Mouse (Mus musculus) neural tube, embryonic 13.5 days (tissue): ENCODE results near the gene Malsu1. TPM values are rescaled to one million over a fixed set of nuclear protein-coding genes. Genes with fewer than 3 reads are reported as not detected.
A peak's percentile ranks its signal among the peaks of the same experiment; 100 is the strongest.

Experiments
- ATAC-seq: fragments of 200-750 bp; cut with Nextera tagmentation; 2 replicates; pipeline ENCODE4 v1.8.0; 2017; ENCODE audit warnings: low read depth, mild to moderate bottlenecking, moderate TSS enrichment, moderate library complexity
- H3K27ac ChIP-seq: fragments of 300-500 bp; sonication (generic); replicated peaks from 2 replicates; pipeline ENCODE4 v1.5.1; 2015; ENCODE audit warnings: moderate library complexity, mild to moderate bottlenecking, inconsistent platforms
- H3K27me3 ChIP-seq: fragments of 300-500 bp; sonication (generic); 2 replicates; pipeline ENCODE4 v1.6.1; 2015; ENCODE audit warnings: mild to moderate bottlenecking, inconsistent platforms
- H3K36me3 ChIP-seq: fragments of 300-500 bp; sonication (generic); 2 replicates; pipeline ENCODE4 v1.6.1; 2015; ENCODE audit warnings: mild to moderate bottlenecking, inconsistent platforms
- H3K4me1 ChIP-seq: fragments of 300-500 bp; sonication (generic); replicated peaks from 2 replicates; pipeline ENCODE4 v1.6.1; 2015; ENCODE audit warnings: inconsistent platforms
- H3K4me2 ChIP-seq: fragments of 300-500 bp; sonication (generic); 2 replicates; pipeline ENCODE4 v1.6.1; 2015; ENCODE audit warnings: inconsistent platforms, mild to moderate bottlenecking, moderate library complexity
- H3K4me3 ChIP-seq: fragments of 300-500 bp; sonication (generic); 2 replicates; pipeline ENCODE4 v1.5.1; 2015; ENCODE audit warnings: mild to moderate bottlenecking, inconsistent platforms
- H3K9ac ChIP-seq: fragments of 300-500 bp; sonication (generic); 2 replicates; pipeline ENCODE4 v1.6.1; 2015; ENCODE audit warnings: moderate library complexity, mild to moderate bottlenecking, inconsistent platforms
- H3K9me3 ChIP-seq: fragments of 300-500 bp; sonication (generic); 2 replicates; pipeline ENCODE4 v1.6.1; 2016; ENCODE audit warnings: inconsistent platforms
- WGBS: fragments of 180-500 bp; shearing (Covaris S2); methylation state at CpG from one replicate; pipeline ENCODE4 v1.1.7; 2015; 5-methylcytosine and 5-hydroxymethylcytosine counted together
- polyA plus RNA-seq: library from polyadenylated mRNA; unstranded; fragments of >200 nt; fragmentation: Nextera tagmentation; extraction: Ambion mirVana; gene quantifications from 2 replicates; pipeline ENCODE4 v1.2.1, GENCODE M21; 2015

Gene Malsu1
- polyA plus RNA-seq, 1 experiment from 2014 or later = 70.2 TPM

DNA sequence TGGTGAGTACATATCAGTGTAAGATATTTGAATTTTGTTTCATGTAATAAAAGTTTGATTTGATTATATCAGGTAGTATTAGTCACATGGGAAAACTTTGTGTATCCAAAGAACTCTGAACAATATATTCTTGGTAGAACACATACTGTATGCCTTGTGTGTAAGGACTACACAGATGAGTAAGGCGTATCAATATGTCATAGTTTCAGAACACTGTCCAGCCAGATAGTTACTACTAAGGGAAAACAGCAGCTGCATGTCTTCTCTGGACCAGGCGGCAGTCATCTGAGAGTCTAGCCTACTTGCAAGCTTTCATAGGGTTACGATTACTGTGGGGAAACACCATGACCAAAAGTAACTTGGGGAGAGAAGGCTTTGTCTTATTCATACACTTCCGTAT, 9.4 kb downstream of the Malsu1 start:
- peaks cover 56% of the 10 kb centered on the region for H3K36me3 ChIP-seq
- no peak for ATAC-seq
- H3K4me2 ChIP-seq = no peak overlapping the region
- no peak overlapping the region for H3K9ac ChIP-seq
- H3K27me3 ChIP-seq = no peaks in the 10 kb centered on the region
- no peaks in the 10 kb centered on the region for H3K4me1 ChIP-seq
- H3K9me3 ChIP-seq = no peaks in the 10 kb centered on the region
- H3K4me3 ChIP-seq = no peak overlapping the region
- 94% methylated on average over 4 of the region's 4 CpGs for WGBS
- H3K27ac ChIP-seq = no peak overlapping the region

- no peak overlapping the region for H3K4me2 ChIP-seq
- WGBS = 88% methylated on average over 10 of the region's 10 CpGs
- no peak overlapping the region for H3K9ac ChIP-seq
- no peak for ATAC-seq
- peaks cover 19% of the 10 kb centered on the region for H3K4me1 ChIP-seq
- H3K27me3 ChIP-seq = no peaks in the 10 kb centered on the region
- H3K36me3 ChIP-seq = peaks cover 79% of the 10 kb centered on the region
- no peaks in the 10 kb centered on the region for H3K9me3 ChIP-seq
- no peak overlapping the region for H3K4me3 ChIP-seq
- no peak overlapping the region for H3K27ac ChIP-seq
Observed at GRCm38 (mm10) chr6:49094968-49095367, 21.4 kb downstream of the Malsu1 start.

DNA sequence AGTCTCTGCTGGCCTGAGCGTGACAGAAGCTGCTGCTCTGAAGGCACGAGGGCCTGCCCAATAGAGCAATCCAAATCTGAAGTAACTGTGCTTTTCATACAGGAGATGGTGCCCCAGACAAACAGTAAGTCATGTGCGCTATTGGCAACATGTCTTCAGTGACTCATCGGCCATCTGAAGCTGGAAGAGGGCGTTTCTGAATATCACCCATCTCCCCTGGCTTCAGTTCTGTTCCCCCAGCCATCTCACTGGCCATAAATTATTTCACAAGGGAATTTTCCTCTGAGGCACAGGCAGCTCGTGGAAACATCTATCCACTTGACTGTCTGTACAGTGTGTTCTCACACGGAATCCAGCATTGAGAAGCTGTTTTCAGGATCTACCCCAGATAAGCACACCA, 22.8 kb downstream of the Malsu1 start:
- H3K4me3 ChIP-seq = no peak overlapping the region
- no peak overlapping the region for H3K4me2 ChIP-seq
- H3K27ac ChIP-seq = peak overlapping the region; percentile 61; the same call in 1 of the 2 replicates
- peaks cover 70% of the 10 kb centered on the region for H3K36me3 ChIP-seq
- no peak overlapping the region for H3K9ac ChIP-seq
- H3K4me1 ChIP-seq = peaks cover 19% of the 10 kb centered on the region
- no peaks in the 10 kb centered on the region for H3K9me3 ChIP-seq
- 76% methylated on average over 7 of the region's 7 CpGs for WGBS
- 0 out of 2 replicates have a peak, but pooled peaks have one; percentile 23 for ATAC-seq
- no peaks in the 10 kb centered on the region for H3K27me3 ChIP-seq

DNA sequence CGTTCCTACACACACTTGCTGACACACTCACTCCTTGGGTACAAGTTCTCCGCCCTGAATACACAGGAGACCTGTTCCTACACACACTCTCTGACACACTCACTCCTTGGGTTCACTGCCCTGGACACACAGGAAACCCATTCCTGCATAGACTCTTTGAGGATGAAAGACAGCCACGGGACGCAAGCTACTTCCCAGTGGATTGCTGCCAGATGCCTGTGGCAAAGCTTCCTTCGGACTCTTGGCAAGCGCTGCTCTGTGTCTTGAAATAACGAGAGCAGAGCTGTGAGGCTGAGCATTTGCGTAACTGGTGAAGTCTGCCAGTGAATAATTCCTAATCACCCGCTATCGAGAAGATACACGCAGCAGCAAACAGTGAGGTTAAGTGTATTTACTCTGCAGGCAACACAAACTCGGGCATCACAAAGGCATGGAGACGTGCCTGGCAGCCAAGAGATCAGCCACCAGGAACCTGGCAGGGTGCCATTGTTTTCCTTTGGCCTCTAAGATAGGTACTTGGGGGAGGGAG, 23.4 kb downstream of the Malsu1 start:
- Histone ChIP-seq H3K36me3 (peaks cover 66% of the 10 kb centered on the region), H3K27ac (peak overlapping the region; percentile 61), H3K4me3 (no peak overlapping the region), H3K9me3 (no peaks in the 10 kb centered on the region), H3K27me3 (no peaks in the 10 kb centered on the region), H3K4me1 (peaks cover 19% of the 10 kb centered on the region), H3K4me2 (peak overlapping the region; percentile 23; the same call in 1 of the 2 replicates), H3K9ac (0 out of 2 replicates have a peak overlapping the region, but pooled peaks have one; percentile 17)
- ATAC-seq = peak; percentile 32; the same call in 1 of the 2 replicates
- 55% methylated on average over 13 of the region's 13 CpGs for WGBS

- Histone ChIP-seq H3K9ac (no peak overlapping the region), H3K4me2 (no peak overlapping the region), H3K27me3 (no peaks in the 10 kb centered on the region), H3K36me3 (peaks cover 66% of the 10 kb centered on the region), H3K27ac (no peak overlapping the region), H3K4me3 (no peak overlapping the region), H3K9me3 (no peaks in the 10 kb centered on the region), H3K4me1 (peaks cover 19% of the 10 kb centered on the region)
- no peak for ATAC-seq
- WGBS = 86% methylated on average over 5 of the region's 5 CpGs
Observed at GRCm38 (mm10) chr6:49097596-49098110, 24.1 kb downstream of the Malsu1 start.

GRCm38 (mm10) chr6:49099086-49099485, 25.5 kb downstream of the Malsu1 start:
- H3K4me3 ChIP-seq = no peak overlapping the region
- H3K9me3 ChIP-seq = no peaks in the 10 kb centered on the region
- no peak overlapping the region for H3K27ac ChIP-seq
- H3K4me2 ChIP-seq = no peak overlapping the region
- no peak for ATAC-seq
- WGBS = 85% methylated on average over 1 of the region's 1 CpGs
- peaks cover 67% of the 10 kb centered on the region for H3K36me3 ChIP-seq
- no peaks in the 10 kb centered on the region for H3K27me3 ChIP-seq
- no peak overlapping the region for H3K9ac ChIP-seq
- H3K4me1 ChIP-seq = peaks cover 19% of the 10 kb centered on the region

DNA sequence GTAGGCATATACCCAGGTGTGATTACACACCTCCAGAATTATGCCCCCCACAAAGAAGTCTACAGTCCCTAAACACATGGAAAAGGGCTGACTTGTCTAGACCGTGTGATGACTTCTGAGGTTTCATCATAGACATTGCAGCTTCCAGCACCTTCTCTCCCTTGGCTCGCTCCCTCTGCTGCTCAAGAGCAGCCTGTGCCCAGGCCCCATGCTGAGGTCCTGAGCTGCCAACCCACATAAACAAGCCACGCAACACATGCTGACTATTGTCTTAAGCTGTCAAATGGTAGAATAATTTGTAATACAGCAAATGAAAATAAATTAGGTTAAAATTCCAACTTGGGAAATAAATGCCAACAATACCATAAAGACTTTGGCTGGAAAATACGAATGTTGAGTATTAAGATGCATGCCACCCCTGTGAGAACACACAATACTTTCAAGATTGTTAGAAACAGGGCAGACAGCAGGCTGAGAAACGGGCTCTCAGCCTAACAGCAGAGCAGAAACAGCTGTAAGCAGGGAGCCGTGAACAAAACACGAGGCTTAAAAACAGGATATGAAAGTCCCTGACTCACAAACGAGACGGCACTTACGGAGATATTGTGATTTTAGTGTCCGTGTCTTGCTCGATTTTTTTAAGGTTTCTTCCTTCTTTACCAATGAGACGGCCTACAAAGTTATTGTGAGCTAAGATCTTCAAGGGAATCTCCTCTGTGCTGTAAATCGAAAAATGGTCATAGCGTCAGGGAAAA, 33.3 kb downstream of the Malsu1 start:
- no peak for ATAC-seq
- WGBS = 89% methylated on average over 15 of the region's 15 CpGs
- no peaks in the 10 kb centered on the region for H3K4me1 ChIP-seq
- H3K27me3 ChIP-seq = no peaks in the 10 kb centered on the region
- H3K36me3 ChIP-seq = peaks cover 76% of the 10 kb centered on the region
- no peak overlapping the region for H3K9ac ChIP-seq
- no peak overlapping the region for H3K4me2 ChIP-seq
- H3K27ac ChIP-seq = no peak overlapping the region
- no peak overlapping the region for H3K4me3 ChIP-seq
- H3K9me3 ChIP-seq = no peaks in the 10 kb centered on the region

GRCm38 (mm10) chr6:49109196-49109595, 35.6 kb downstream of the Malsu1 start:
- Histone ChIP-seq H3K9ac (no peak overlapping the region), H3K27ac (no peak overlapping the region), H3K36me3 (peaks cover 55% of the 10 kb centered on the region), H3K4me3 (no peak overlapping the region), H3K9me3 (no peaks in the 10 kb centered on the region), H3K4me1 (peaks cover 5% of the 10 kb centered on the region; the same call in 1 of the 2 replicates), H3K27me3 (no peaks in the 10 kb centered on the region), H3K4me2 (no peak overlapping the region)
- ATAC-seq = no peak
- 88% methylated on average over 2 of the region's 2 CpGs for WGBS

DNA sequence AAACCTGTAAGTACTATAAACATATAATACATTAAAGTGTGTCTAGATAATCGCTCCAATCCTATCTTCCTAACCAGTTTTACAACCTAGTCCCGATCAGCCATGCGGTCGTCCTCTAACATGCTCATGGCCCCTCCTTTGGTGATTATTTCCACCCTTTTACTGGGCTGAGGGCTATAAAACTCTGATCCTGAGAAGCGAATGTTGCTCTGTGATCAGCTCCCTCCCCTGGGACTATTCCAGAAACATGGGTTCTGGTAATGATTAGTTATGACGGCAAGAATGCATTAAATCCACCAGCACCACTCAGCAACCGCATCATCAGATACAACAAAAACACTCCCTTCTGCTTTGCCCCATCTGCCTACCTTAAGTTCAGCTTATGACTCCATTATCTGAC, 40.3 kb downstream of the Malsu1 start:
- Histone ChIP-seq H3K4me3 (no peak overlapping the region), H3K27ac (no peak overlapping the region), H3K36me3 (peaks cover 33% of the 10 kb centered on the region), H3K9ac (no peak overlapping the region), H3K4me1 (peaks cover 7% of the 10 kb centered on the region; the same call in 1 of the 2 replicates), H3K9me3 (no peaks in the 10 kb centered on the region), H3K4me2 (no peak overlapping the region), H3K27me3 (no peaks in the 10 kb centered on the region)
- WGBS = 46% methylated on average over 7 of the region's 7 CpGs
- no peak for ATAC-seq

- WGBS = 78% methylated on average over 6 of the region's 6 CpGs
- H3K27me3 ChIP-seq = no peaks in the 10 kb centered on the region
Observed at GRCm38 (mm10) chr6:49114457-49114856, 40.9 kb downstream of the Malsu1 start.

GRCm38 (mm10) chr6:49115550-49115949, 42.0 kb downstream of the Malsu1 start:
- H3K27me3 ChIP-seq = no peaks in the 10 kb centered on the region
- H3K9me3 ChIP-seq = no peaks in the 10 kb centered on the region
- no peak for ATAC-seq
- no peak overlapping the region for H3K4me3 ChIP-seq
- H3K4me1 ChIP-seq = peaks cover 18% of the 10 kb centered on the region
- H3K27ac ChIP-seq = no peak overlapping the region
- peaks cover 31% of the 10 kb centered on the region for H3K36me3 ChIP-seq
- H3K4me2 ChIP-seq = no peak overlapping the region
- WGBS = 78% methylated on average over 5 of the region's 5 CpGs
- no peak overlapping the region for H3K9ac ChIP-seq

More at GRCm38 (mm10) chr6:49114457-49114856, 40.9 kb downstream of the Malsu1 start:
- Histone ChIP-seq H3K27ac (no peak overlapping the region), H3K36me3 (peaks cover 31% of the 10 kb centered on the region), H3K9ac (no peak overlapping the region), H3K9me3 (no peaks in the 10 kb centered on the region), H3K4me2 (no peak overlapping the region), H3K4me3 (no peak overlapping the region), H3K4me1 (peaks cover 8% of the 10 kb centered on the region)
- ATAC-seq = no peak

DNA sequence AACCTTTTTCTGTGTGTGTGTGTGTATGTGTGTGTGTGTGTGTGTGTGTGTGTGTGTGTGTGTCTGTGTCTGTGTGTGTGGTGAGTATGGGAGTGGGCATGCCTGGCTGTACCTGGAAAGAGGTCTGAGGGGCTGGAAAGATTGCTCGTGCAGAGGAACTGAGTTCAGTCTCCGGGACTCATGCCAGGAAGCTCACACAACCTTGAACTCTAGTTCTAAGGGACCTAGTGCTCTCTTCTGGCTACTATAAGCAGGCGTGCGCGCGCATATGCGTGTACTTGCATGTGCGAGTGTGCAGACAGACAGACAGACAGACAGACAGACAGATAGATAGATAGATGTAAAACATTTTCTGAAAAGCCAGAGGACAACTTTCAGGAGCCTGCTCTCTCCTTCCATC, 42.6 kb downstream of the Malsu1 start:
- Histone ChIP-seq H3K9ac (no peak overlapping the region), H3K36me3 (peaks cover 24% of the 10 kb centered on the region), H3K9me3 (no peaks in the 10 kb centered on the region), H3K4me3 (no peak overlapping the region), H3K4me2 (no peak overlapping the region), H3K27me3 (no peaks in the 10 kb centered on the region), H3K27ac (no peak overlapping the region), H3K4me1 (peaks cover 18% of the 10 kb centered on the region)
- ATAC-seq = no peak
- WGBS = 96% methylated on average over 8 of the region's 8 CpGs
